Mouse (Mus musculus): ENCODE results near the gene Psma2. TPM values are rescaled to one million over a fixed set of nuclear protein-coding genes. Genes with fewer than 3 reads are reported as not detected.

Gene Psma2
- polyA plus RNA-seq, 1 experiment from 2014 or later = 183 TPM

DNA sequence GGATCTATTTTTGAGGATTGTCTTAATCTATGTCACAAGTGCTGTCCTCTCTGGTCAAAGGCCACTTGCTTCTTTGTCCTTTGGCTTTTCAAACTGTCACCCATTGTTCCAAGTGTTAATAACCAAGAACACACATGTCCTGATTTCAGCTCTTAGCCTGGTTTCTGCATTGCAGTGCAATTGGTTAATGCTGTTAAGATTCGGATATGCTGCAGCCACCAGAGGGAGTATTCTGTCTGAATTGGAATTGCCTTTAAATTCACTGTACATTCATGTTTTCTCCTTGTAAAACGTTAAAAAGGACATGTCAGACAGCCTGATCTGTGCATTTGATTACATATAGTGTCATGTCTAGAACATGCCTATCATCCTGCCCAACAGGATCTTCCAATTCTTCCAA is 57.3 kb downstream of the Psma2 start:
- no peak overlapping the region for H3K9ac ChIP-seq (ENCODE audit: low read depth, low read length)
- H3K27ac ChIP-seq (ENCODE audit: low read depth, low read length) = no peak overlapping the region
- ATAC-seq = no peak
- 32% methylated on average over 2 of the region's 2 CpGs for WGBS
- no peak overlapping the region for H3K4me3 ChIP-seq (ENCODE audit: low read depth, low read length)
- no peaks in the 10 kb centered on the region for H3K4me1 ChIP-seq (replicated peaks; ENCODE audit: control insufficient read depth, insufficient read depth, low read length)
- H3K36me3 ChIP-seq (ENCODE audit: control insufficient read depth, insufficient read depth) = no peaks in the 10 kb centered on the region
- peak; percentile 76 for TF ChIP-seq CTCF (IDR thresholded peaks at IDR 0.05; ENCODE audit: low read depth)
- H3K4me2 ChIP-seq (replicated peaks; ENCODE audit: low read depth) = no peak overlapping the region
- H3K27me3 ChIP-seq (replicated peaks; ENCODE audit: control insufficient read depth, insufficient read depth, low read length) = no peaks in the 10 kb centered on the region
- no peaks in the 10 kb centered on the region for H3K9me3 ChIP-seq (ENCODE audit: control insufficient read depth)

- no peaks in the 10 kb centered on the region for H3K4me1 ChIP-seq (replicated peaks; ENCODE audit: control insufficient read depth, insufficient read depth, low read length)
- no peak overlapping the region for H3K9ac ChIP-seq (ENCODE audit: low read depth, low read length)
- no peak for ATAC-seq
- H3K27ac ChIP-seq (ENCODE audit: low read depth, low read length) = no peak overlapping the region
- H3K4me3 ChIP-seq (ENCODE audit: low read depth, low read length) = no peak overlapping the region
- TF ChIP-seq CTCF (IDR thresholded peaks at IDR 0.05; ENCODE audit: low read depth) = 0 out of 2 replicates have a peak, but pooled peaks have one; percentile 11
- no peaks in the 10 kb centered on the region for H3K27me3 ChIP-seq (replicated peaks; ENCODE audit: control insufficient read depth, insufficient read depth, low read length)
- no peak overlapping the region for H3K4me2 ChIP-seq (replicated peaks; ENCODE audit: low read depth)
- WGBS = 63% methylated on average over 3 of the region's 3 CpGs
- H3K36me3 ChIP-seq (ENCODE audit: control insufficient read depth, insufficient read depth) = no peaks in the 10 kb centered on the region
- H3K9me3 ChIP-seq (ENCODE audit: control insufficient read depth) = no peaks in the 10 kb centered on the region
These were observed 75.9 kb downstream of the Psma2 start for GRCm38 (mm10) chr13:14688955-14689354.

GRCm38 (mm10) chr13:14716801-14717200 is 103.8 kb downstream of the Psma2 start:
- no peaks in the 10 kb centered on the region for H3K4me1 ChIP-seq (replicated peaks; ENCODE audit: control insufficient read depth, insufficient read depth, low read length)
- H3K9me3 ChIP-seq (ENCODE audit: control insufficient read depth) = no peaks in the 10 kb centered on the region
- TF ChIP-seq CTCF (IDR thresholded peaks at IDR 0.05; ENCODE audit: low read depth) = no peak
- H3K27me3 ChIP-seq (replicated peaks; ENCODE audit: control insufficient read depth, insufficient read depth, low read length) = no peaks in the 10 kb centered on the region
- H3K36me3 ChIP-seq (ENCODE audit: control insufficient read depth, insufficient read depth) = no peaks in the 10 kb centered on the region
- ATAC-seq = no peak
- H3K27ac ChIP-seq (ENCODE audit: low read depth, low read length) = no peak overlapping the region
- no peak overlapping the region for H3K9ac ChIP-seq (ENCODE audit: low read depth, low read length)
- WGBS = 78% methylated on average over 2 of the region's 2 CpGs
- H3K4me3 ChIP-seq (ENCODE audit: low read depth, low read length) = no peak overlapping the region
- H3K4me2 ChIP-seq (replicated peaks; ENCODE audit: low read depth) = no peak overlapping the region

DNA sequence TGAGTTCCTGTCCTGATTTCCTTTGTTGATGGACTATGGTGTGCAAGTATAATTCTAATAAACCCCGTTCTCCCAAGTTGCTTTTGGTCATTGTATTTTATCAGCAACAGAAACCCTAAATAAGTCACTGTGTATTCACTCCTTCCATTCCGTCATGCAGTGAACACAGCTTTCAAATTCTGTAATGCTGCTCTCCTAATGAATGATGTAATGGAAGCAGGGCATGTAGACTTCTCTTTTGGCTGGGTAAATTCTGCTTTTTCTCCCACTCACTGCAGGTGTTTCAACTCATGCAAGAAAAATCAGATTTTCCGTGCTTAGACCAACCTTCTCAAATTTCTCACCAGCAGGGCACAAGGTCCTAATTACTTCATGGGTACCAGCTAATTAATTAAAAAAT is 104.7 kb downstream of the Psma2 start:
- no peak overlapping the region for H3K4me2 ChIP-seq (replicated peaks; ENCODE audit: low read depth)
- H3K4me3 ChIP-seq (ENCODE audit: low read depth, low read length) = no peak overlapping the region
- no peak for TF ChIP-seq CTCF (IDR thresholded peaks at IDR 0.05; ENCODE audit: low read depth)
- no peak overlapping the region for H3K27ac ChIP-seq (ENCODE audit: low read depth, low read length)
- no peaks in the 10 kb centered on the region for H3K36me3 ChIP-seq (ENCODE audit: control insufficient read depth, insufficient read depth)
- H3K4me1 ChIP-seq (replicated peaks; ENCODE audit: control insufficient read depth, insufficient read depth, low read length) = no peaks in the 10 kb centered on the region
- no peaks in the 10 kb centered on the region for H3K9me3 ChIP-seq (ENCODE audit: control insufficient read depth)
- 82% methylated on average over 3 of the region's 3 CpGs for whole genome bisulfite sequencing
- no peak for ATAC-seq
- no peaks in the 10 kb centered on the region for H3K27me3 ChIP-seq (replicated peaks; ENCODE audit: control insufficient read depth, insufficient read depth, low read length)
- H3K9ac ChIP-seq (ENCODE audit: low read depth, low read length) = no peak overlapping the region

Other genes starting within 250 kb of the Psma2 start
- 0.14 and 0.26 TPM in 2 replicates for gene Hecw1, start 90.0 kb upstream of the Psma2 start, polyA plus RNA-seq (2015; fragmentation: Nextera tagmentation; extraction: Ambion mirVana)
- gene Mrpl32, start 75 bp upstream of the Psma2 start, polyA plus RNA-seq (2015; fragmentation: Nextera tagmentation; extraction: Ambion mirVana) = 105 and 107 TPM in 2 replicates
- gene AW209491, start 16.9 kb downstream of the Psma2 start, polyA plus RNA-seq (2015; fragmentation: Nextera tagmentation; extraction: Ambion mirVana) = 9.7 and 10.3 TPM in 2 replicates

All from intestine, postnatal 0 days (tissue).